Mouse (Mus musculus): ENCODE data around the gene Cdh12. TPM values are rescaled to one million over a fixed set of nuclear protein-coding genes. Genes with fewer than 3 reads are reported as not detected.

The Cdh12 gene
- total RNA-seq, 2 experiments from 2014 or later, result not detected

Small RNAs within 50 kb of the gene (microRNA-seq; reads per million reads assigned to microRNA genes)
- 0 reads per million in 2 experiments for gene Gm27397

Other genes starting within 250 kb of the Cdh12 start
- gene Acot10, start 217.5 kb downstream of the Cdh12 start, total RNA-seq (2021), result not detected